ENCODE assay signal across 8 mouse cellular contexts in the genomic region with DNA sequence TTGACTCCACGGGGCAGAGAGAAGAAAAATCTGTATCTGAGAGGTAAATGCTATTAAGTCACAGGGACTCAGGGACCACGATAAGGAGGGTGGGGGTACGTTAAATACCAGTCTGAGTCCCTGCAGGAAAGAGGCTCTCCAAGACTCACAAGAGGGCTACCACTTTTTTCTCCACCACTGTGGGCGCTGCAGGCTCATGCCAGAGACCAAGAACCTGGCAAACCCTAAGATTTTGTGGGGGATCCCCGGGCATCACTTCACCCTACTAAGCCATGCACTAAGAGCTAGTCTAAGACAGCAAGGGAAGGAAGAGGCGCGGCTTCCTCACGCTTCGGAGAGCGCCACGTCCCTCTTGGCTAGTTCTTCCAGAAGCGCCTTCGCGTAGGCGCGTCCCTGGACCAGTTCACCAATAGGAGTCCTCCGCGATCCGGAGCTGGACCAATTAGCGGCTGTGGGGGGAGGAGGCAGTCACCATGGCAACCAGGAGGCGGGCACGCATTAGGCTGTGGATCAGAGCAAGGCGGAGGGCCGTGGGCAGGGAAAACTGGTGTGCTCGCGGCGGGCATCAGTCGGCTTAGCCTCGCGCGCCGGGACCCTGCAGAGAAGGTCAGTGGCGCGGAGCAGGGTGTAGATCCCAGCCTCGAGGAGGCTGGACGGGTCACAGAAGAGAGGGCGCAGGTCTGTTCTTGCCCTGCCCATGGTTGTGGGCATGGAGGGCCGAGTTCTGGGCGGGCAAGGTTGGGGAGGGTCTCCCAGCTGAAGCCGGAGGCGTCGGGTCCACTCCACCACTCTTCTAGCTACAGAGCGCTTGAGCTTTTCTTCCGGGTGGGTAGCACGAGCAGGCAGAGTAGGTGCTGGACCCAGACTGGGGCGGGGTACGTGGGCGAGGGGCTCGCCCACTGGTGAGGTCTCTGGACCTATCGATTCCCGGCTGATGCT. TPM values are rescaled to one million over a fixed set of nuclear protein-coding genes. Genes with fewer than 3 reads are reported as not detected.
DNase-seq lines count a peak whose midpoint lies in the region; ATAC-seq lines count a peak whose summit lies in the region.

A gene (plus strand): TSS at position 491 of the 939 bp plus-strand sequence.

- peak within 1 kb of the TSS; percentile 90 for H3K4me2 ChIP-seq in intestine, embryonic 14.5 days (ENCODE audit: low read length)

- peak within 1 kb of the TSS; percentile 79 for H3K9ac ChIP-seq in intestine, embryonic 14.5 days (ENCODE audit: low read length)

- H3K27ac ChIP-seq in intestine, embryonic 14.5 days (ENCODE audit: low read depth) = no peak within 1 kb of the TSS; the same call in 1 of the 2 replicates

- intact Hi-C loops in left cerebral cortex, postnatal 14 days (cut with DNase I) = loop anchor here (10.0 kb wide), 1 partner anchor 169 kb away; a partner anchor contains a TSS

- WGBS in intestine, embryonic 14.5 days = under 1% methylated on average over 51 of the region's 51 CpGs

- peak; percentile 94 to 95 for DNase-seq in adrenal gland, adult 18-20 months (ENCODE audit: low spot score in 2 of 2)
- peak; percentile 98 for DNase-seq in embryo, embryonic 11 days
- peak; percentile 98 for DNase-seq in gastrocnemius, postnatal 25 days
- peak; percentile 98 for DNase-seq in intestine, embryonic 14.5 days (ENCODE audit: low spot score)
- peak; percentile 99 for DNase-seq in left cerebral cortex, postnatal 14 days (ENCODE audit: low spot score in 2 of 2)
- peak; percentile 98 for DNase-seq in mesoderm, embryonic 11.5 days (ENCODE audit: low read depth, low spot score)
- DNase-seq in right cerebral cortex, postnatal 36 days (ENCODE audit: low spot score in 2 of 2) = peak; percentile 99
- DNase-seq in yolk sac, embryonic 10.5 days (ENCODE audit: low spot score) = peak; percentile 98

- peaks cover 8% of the 10 kb centered on the region; the same call in 1 of the 2 replicates for H3K4me1 ChIP-seq in intestine, embryonic 14.5 days (replicated peaks; ENCODE audit: control insufficient read depth, insufficient read depth, low read length)

- no peaks in the 10 kb centered on the region for H3K27me3 ChIP-seq in intestine, embryonic 14.5 days (replicated peaks; ENCODE audit: control insufficient read depth, insufficient read depth, low read length)

- peak within 1 kb of the TSS; percentile 82 for H3K4me3 ChIP-seq in intestine, embryonic 14.5 days (ENCODE audit: low read depth, low read length)

- no peaks in the 10 kb centered on the region for H3K9me3 ChIP-seq in intestine, embryonic 14.5 days (ENCODE audit: control insufficient read depth, low read length)

- H3K36me3 ChIP-seq in intestine, embryonic 14.5 days (ENCODE audit: control insufficient read depth, insufficient read depth, low read length) = no peaks in the 10 kb centered on the region

- peak; percentile 100 for ATAC-seq in intestine, embryonic 14.5 days (replicated peaks; ENCODE audit: low FRiP score, low TSS enrichment, low read depth)

RNA-seq across cellular contexts. Expression of the gene that starts here (rescaled TPM):
- 10 to 100 TPM; 20.4 to 23.1 TPM for total RNA-seq in adrenal gland, adult 18-20 months (2021)
- total RNA-seq in gastrocnemius, postnatal 25 days (2021) = 1 to 10 TPM; 6.2 to 9.2 TPM
- 16.5 and 19.0 TPM in 2 replicates for polyA plus RNA-seq in intestine, embryonic 14.5 days (2014; fragmentation: Nextera tagmentation; extraction: Ambion mirVana)
- 10 to 100 TPM; 22.3 to 26.9 TPM for total RNA-seq in left cerebral cortex, postnatal 14 days (2021)
